Mouse (Mus musculus): ENCODE results near the gene Brd3. TPM values are rescaled to one million over a fixed set of nuclear protein-coding genes. Genes with fewer than 3 reads are reported as not detected.
"Not testable (repeated sequence)": the region's sequence is repeated elsewhere in the genome, so short reads cannot be mapped to it uniquely, and the experiment has no call there.

Gene Brd3
- polyA plus RNA-seq (2016; fragmentation: Nextera tagmentation; extraction: Ambion mirVana) = 134 and 141 TPM in 2 replicates

- Histone ChIP-seq H3K4me1 (no peaks in the 10 kb centered on the region; the same call in 1 of the 2 replicates), H3K9ac (no peak within 1 kb of the TSS), H3K4me3 (no peak within 1 kb of the TSS), H3K4me2 (replicated peaks) (no peak within 1 kb of the TSS), H3K36me3 (no peaks in the 10 kb centered on the region), H3K27me3 (no peaks in the 10 kb centered on the region), H3K27ac (no peak within 1 kb of the TSS), H3K9me3 (replicated peaks) (no peaks in the 10 kb centered on the region)
- 82% methylated on average over 4 of the region's 4 CpGs for WGBS
- ATAC-seq (ENCODE audit: low FRiP score) = no peak
These were observed at the start of gene Brd3 for GRCm38 (mm10) chr2:27507562-27507961. Brd3 (minus strand) TSS chr2:27507662.

DNA sequence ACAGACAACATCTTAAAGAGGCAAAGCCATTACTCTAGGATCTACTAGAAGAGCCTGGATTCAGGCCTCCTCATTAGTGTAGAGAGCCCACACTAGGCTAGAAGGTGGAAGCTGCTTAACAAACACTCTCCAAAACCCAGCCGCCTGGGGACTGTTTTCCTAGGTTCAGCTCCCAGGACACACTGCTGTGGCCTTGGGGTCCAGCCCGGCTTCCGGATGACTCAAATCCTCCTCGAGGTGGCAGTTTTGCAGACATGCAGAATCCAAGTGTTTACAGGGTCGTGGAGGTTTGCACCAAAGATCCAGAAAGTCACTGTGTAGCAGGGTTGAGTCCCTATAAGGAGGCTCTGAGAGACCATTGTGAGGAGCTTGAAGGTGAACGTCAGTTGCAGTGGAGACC lies 49.5 kb upstream of the Brd3 start:
- 88% methylated on average over 6 of the region's 6 CpGs for WGBS

DNA sequence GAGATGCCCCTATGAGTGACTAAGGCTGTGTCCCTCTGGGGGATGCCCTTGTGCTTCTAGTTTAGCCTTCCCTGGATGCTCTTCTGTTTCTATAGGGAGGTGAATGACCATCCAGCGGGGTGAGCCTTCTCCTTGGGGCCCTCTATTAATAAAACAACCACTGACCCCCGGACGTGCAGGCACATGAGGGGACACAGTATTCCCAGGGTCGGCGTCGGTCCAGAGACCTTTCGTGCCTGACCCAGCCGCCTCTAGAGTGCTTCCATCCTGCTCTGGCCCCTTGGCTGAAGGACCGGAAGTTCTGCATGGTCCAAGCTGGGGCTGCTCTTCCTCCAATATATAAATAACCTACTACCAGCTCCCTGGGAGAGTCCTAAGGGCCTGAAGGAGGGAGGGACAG lies 46.8 kb upstream of the Brd3 start:
- H3K4me2 ChIP-seq (replicated peaks) = no peak overlapping the region
- no peak overlapping the region for H3K4me3 ChIP-seq
- 81% methylated on average over 9 of the region's 9 CpGs for WGBS
- no peaks in the 10 kb centered on the region for H3K36me3 ChIP-seq
- no peak overlapping the region for H3K27ac ChIP-seq
- H3K4me1 ChIP-seq = 0 out of 2 replicates have a peak, but pooled peaks cover 2% of the 10 kb centered on the region
- no peak for ATAC-seq (ENCODE audit: low FRiP score)
- H3K27me3 ChIP-seq = peaks cover 5% of the 10 kb centered on the region; the same call in 1 of the 2 replicates
- H3K9me3 ChIP-seq (replicated peaks) = no peaks in the 10 kb centered on the region
- H3K9ac ChIP-seq = no peak overlapping the region

More for the DNA sequence above, 49.5 kb upstream of the Brd3 start:
- 0 out of 2 replicates have a peak, but pooled peaks cover 2% of the 10 kb centered on the region for H3K4me1 ChIP-seq
- H3K27me3 ChIP-seq = peaks cover 5% of the 10 kb centered on the region; the same call in 1 of the 2 replicates
- no peaks in the 10 kb centered on the region for H3K36me3 ChIP-seq
- H3K4me2 ChIP-seq (replicated peaks) = no peak overlapping the region
- no peaks in the 10 kb centered on the region for H3K9me3 ChIP-seq (replicated peaks)
- H3K9ac ChIP-seq = no peak overlapping the region
- ATAC-seq (ENCODE audit: low FRiP score) = no peak
- H3K27ac ChIP-seq = no peak overlapping the region
- no peak overlapping the region for H3K4me3 ChIP-seq

- WGBS = 23% methylated on average over 7 of the region's 7 CpGs
- Histone ChIP-seq H3K4me2 (replicated peaks) (no peak overlapping the region), H3K9ac (no peak overlapping the region), H3K4me1 (0 out of 2 replicates have a peak, but pooled peaks cover 2% of the 10 kb centered on the region), H3K36me3 (no peaks in the 10 kb centered on the region), H3K27me3 (peaks cover 5% of the 10 kb centered on the region; the same call in 1 of the 2 replicates), H3K9me3 (replicated peaks) (no peaks in the 10 kb centered on the region), H3K4me3 (no peak overlapping the region), H3K27ac (no peak overlapping the region)
- no peak for ATAC-seq (ENCODE audit: low FRiP score)
These were observed 45.3 kb upstream of the Brd3 start for GRCm38 (mm10) chr2:27552620-27553287.

GRCm38 (mm10) chr2:27548664-27549369 lies 41.4 kb upstream of the Brd3 start:
- WGBS = 82% methylated on average over 1 of the region's 1 CpGs
- H3K9me3 ChIP-seq (replicated peaks) = no peaks in the 10 kb centered on the region
- no peak overlapping the region for H3K4me3 ChIP-seq
- no peak overlapping the region for H3K9ac ChIP-seq
- no peaks in the 10 kb centered on the region for H3K36me3 ChIP-seq
- H3K4me1 ChIP-seq = 0 out of 2 replicates have a peak, but pooled peaks cover 2% of the 10 kb centered on the region
- no peak for ATAC-seq (ENCODE audit: low FRiP score)
- no peaks in the 10 kb centered on the region for H3K27me3 ChIP-seq
- no peak overlapping the region for H3K4me2 ChIP-seq (replicated peaks)
- no peak overlapping the region for H3K27ac ChIP-seq

GRCm38 (mm10) chr2:27547986-27548385 lies 40.5 kb upstream of the Brd3 start:
- Histone ChIP-seq H3K9me3 (replicated peaks) (no peaks in the 10 kb centered on the region), H3K27ac (no peak overlapping the region), H3K27me3 (no peaks in the 10 kb centered on the region), H3K9ac (no peak overlapping the region), H3K36me3 (0 out of 2 replicates have a peak, but pooled peaks cover 6% of the 10 kb centered on the region), H3K4me3 (no peak overlapping the region), H3K4me2 (replicated peaks) (no peak overlapping the region), H3K4me1 (no peaks in the 10 kb centered on the region)
- ATAC-seq (ENCODE audit: low FRiP score) = no peak
- 94% methylated on average over 2 of the region's 2 CpGs for WGBS

GRCm38 (mm10) chr2:27547326-27547725 lies 39.9 kb upstream of the Brd3 start:
- H3K9ac ChIP-seq = no peak overlapping the region
- H3K4me3 ChIP-seq = no peak overlapping the region
- H3K27ac ChIP-seq = no peak overlapping the region
- WGBS = 71% methylated on average over 1 of the region's 1 CpGs
- ATAC-seq (ENCODE audit: low FRiP score) = no peak
- H3K4me1 ChIP-seq = no peaks in the 10 kb centered on the region
- H3K4me2 ChIP-seq (replicated peaks) = no peak overlapping the region
- H3K9me3 ChIP-seq (replicated peaks) = no peaks in the 10 kb centered on the region
- no peaks in the 10 kb centered on the region for H3K27me3 ChIP-seq
- H3K36me3 ChIP-seq = 0 out of 2 replicates have a peak, but pooled peaks cover 6% of the 10 kb centered on the region

DNA sequence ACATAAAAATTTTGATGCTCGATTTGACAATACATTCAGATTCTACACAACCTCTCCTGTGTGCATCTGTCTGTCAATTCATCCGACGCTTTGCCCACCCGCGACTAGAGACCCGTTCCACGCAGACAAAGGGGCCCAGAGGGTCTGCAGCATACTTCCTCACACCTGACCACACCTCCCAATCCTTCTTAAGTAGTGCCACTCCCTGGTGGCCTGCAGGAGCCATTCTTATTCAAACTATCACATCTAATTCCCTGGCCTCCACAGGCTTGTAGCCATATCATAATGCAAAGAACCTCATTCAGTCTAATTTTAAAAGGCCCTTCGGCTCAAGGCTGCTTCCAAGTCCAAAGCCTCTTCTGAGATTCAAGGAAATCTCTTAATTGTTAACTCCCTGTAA lies 38.6 kb upstream of the Brd3 start:
- H3K4me3 ChIP-seq; H3K27me3 ChIP-seq; H3K27ac ChIP-seq; H3K36me3 ChIP-seq; H3K4me2 ChIP-seq (replicated peaks); H3K4me1 ChIP-seq; ATAC-seq (ENCODE audit: low FRiP score); H3K9ac ChIP-seq; H3K9me3 ChIP-seq (replicated peaks): not testable (repeated sequence)
- WGBS = 95% methylated on average over 8 of the region's 8 CpGs

- H3K4me2 ChIP-seq (replicated peaks); H3K27ac ChIP-seq; H3K9ac ChIP-seq; H3K4me1 ChIP-seq; ATAC-seq (ENCODE audit: low FRiP score); H3K36me3 ChIP-seq; H3K27me3 ChIP-seq; H3K9me3 ChIP-seq (replicated peaks); H3K4me3 ChIP-seq: not testable (repeated sequence)
- WGBS = 84% methylated on average over 3 of the region's 3 CpGs
These were observed 38.1 kb upstream of the Brd3 start for GRCm38 (mm10) chr2:27545517-27545916.

DNA sequence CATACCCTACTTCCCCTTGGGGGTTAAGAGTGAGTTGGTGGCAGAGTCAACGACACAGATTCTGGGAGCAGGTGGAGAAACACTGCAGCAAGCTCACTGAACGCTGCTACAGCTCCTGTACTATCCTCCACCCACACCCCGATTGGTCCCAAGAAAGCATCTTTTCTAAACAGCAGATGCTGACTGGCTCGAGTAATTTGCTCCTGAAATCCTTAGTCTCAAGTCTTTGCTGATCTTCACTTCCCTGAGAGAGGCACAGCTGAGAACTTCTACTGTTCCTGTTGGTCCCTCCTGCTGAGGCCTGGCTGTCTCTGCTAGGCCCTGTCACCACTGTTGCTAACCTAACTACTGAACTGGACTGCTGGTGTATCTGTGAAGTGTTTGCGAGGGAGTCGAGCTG lies 37.2 kb upstream of the Brd3 start:
- Histone ChIP-seq H3K27me3 (no peaks in the 10 kb centered on the region), H3K9ac (no peak overlapping the region)
- no peak for ATAC-seq (ENCODE audit: low FRiP score)

GRCm38 (mm10) chr2:27541225-27541624 lies 33.8 kb upstream of the Brd3 start:
- Histone ChIP-seq H3K9ac (peak overlapping the region; percentile 55), H3K27ac (peak overlapping the region; percentile 88), H3K36me3 (0 out of 2 replicates have a peak, but pooled peaks cover 14% of the 10 kb centered on the region), H3K4me3 (peak overlapping the region; percentile 45), H3K4me1 (peaks cover 13% of the 10 kb centered on the region), H3K9me3 (replicated peaks) (no peaks in the 10 kb centered on the region), H3K4me2 (replicated peaks) (peak overlapping the region; percentile 75), H3K27me3 (no peaks in the 10 kb centered on the region)
- ATAC-seq (ENCODE audit: low FRiP score) = no peak
- WGBS = 87% methylated on average over 3 of the region's 3 CpGs

More for the DNA sequence above, 37.2 kb upstream of the Brd3 start:
- 86% methylated on average over 6 of the region's 6 CpGs for WGBS
- no peak overlapping the region for H3K4me2 ChIP-seq (replicated peaks)
- no peaks in the 10 kb centered on the region for H3K9me3 ChIP-seq (replicated peaks)
- 0 out of 2 replicates have a peak, but pooled peaks cover 6% of the 10 kb centered on the region for H3K36me3 ChIP-seq
- H3K4me1 ChIP-seq = peaks cover 11% of the 10 kb centered on the region
- no peak overlapping the region for H3K4me3 ChIP-seq
- H3K27ac ChIP-seq = no peak overlapping the region

GRCm38 (mm10) chr2:27540515-27540836 lies 33.0 kb upstream of the Brd3 start:
- peaks cover 13% of the 10 kb centered on the region for H3K4me1 ChIP-seq
- H3K9me3 ChIP-seq (replicated peaks) = no peaks in the 10 kb centered on the region
- peaks cover 22% of the 10 kb centered on the region for H3K36me3 ChIP-seq
- H3K4me2 ChIP-seq (replicated peaks) = peak overlapping the region; percentile 75
- peak; percentile 53; the same call in 1 of the 2 replicates for ATAC-seq (ENCODE audit: low FRiP score)
- peak overlapping the region; percentile 45 for H3K4me3 ChIP-seq
- H3K9ac ChIP-seq = peak overlapping the region; percentile 55
- 30% methylated on average over 10 of the region's 10 CpGs for WGBS
- no peaks in the 10 kb centered on the region for H3K27me3 ChIP-seq
- peak overlapping the region; percentile 88 for H3K27ac ChIP-seq

All from hindbrain, embryonic 12.5 days (tissue).